Mouse (Mus musculus) forebrain, embryonic 12.5 days (tissue): ENCODE results near the gene 4930432M17Rik. TPM values are rescaled to one million over a fixed set of nuclear protein-coding genes. Genes with fewer than 3 reads are reported as not detected.

ENCODE experiments used
- ATAC-seq: fragments of 200-750 bp; cut with Nextera tagmentation; 2 replicates; pipeline ENCODE4 v1.8.0; 2017; ENCODE audit warnings: moderate TSS enrichment; ENCODE audit not compliant: low FRiP score
- H3K27ac ChIP-seq: fragments of 300-500 bp; sonication (generic); 2 replicates; pipeline ENCODE4 v1.5.1; 2016; ENCODE audit warnings: mild to moderate bottlenecking
- H3K27me3 ChIP-seq: fragments of 300-500 bp; sonication (generic); 2 replicates; pipeline ENCODE4 v1.6.1; 2016; ENCODE audit warnings: mild to moderate bottlenecking
- H3K36me3 ChIP-seq: fragments of 300-500 bp; sonication (generic); replicated peaks from 2 replicates; pipeline ENCODE4 v1.6.1; 2016; ENCODE audit warnings: mild to moderate bottlenecking
- H3K4me1 ChIP-seq: fragments of 300-500 bp; sonication (generic); 2 replicates; pipeline ENCODE4 v1.6.1; 2016
- H3K4me2 ChIP-seq: fragments of 300-500 bp; sonication (generic); 2 replicates; pipeline ENCODE4 v1.6.1; 2016; ENCODE audit warnings: mild to moderate bottlenecking, moderate library complexity
- H3K4me3 ChIP-seq: fragments of 300-500 bp; sonication (generic); replicated peaks from 2 replicates; pipeline ENCODE4 v1.5.1; 2016; ENCODE audit warnings: mild to moderate bottlenecking
- H3K9ac ChIP-seq: fragments of 300-500 bp; sonication (generic); 2 replicates; pipeline ENCODE4 v1.6.1; 2016; ENCODE audit warnings: mild to moderate bottlenecking
- H3K9me3 ChIP-seq: fragments of 300-500 bp; sonication (generic); 2 replicates; pipeline ENCODE4 v1.6.1; 2016
- WGBS: fragments of 180-500 bp; shearing (Covaris S2); methylation state at CpG from one replicate; pipeline ENCODE4 v1.1.7; 2016; 5-methylcytosine and 5-hydroxymethylcytosine counted together
- polyA plus RNA-seq: library from polyadenylated mRNA; unstranded; fragments of >200 nt; fragmentation: Nextera tagmentation; extraction: Ambion mirVana; gene quantifications from 2 replicates; pipeline ENCODE4 v1.2.1, GENCODE M21; 2016

4930432M17Rik gene
- polyA plus RNA-seq, 1 experiment from 2014 or later, result not detected

GRCm38 (mm10) chr3:121680187-121680586, 9.6 kb downstream of the 4930432M17Rik start:
- Histone ChIP-seq H3K27ac (no peak overlapping the region), H3K9me3 (no peaks in the 10 kb centered on the region), H3K4me2 (no peak overlapping the region), H3K4me3 (no peak overlapping the region), H3K36me3 (no peaks in the 10 kb centered on the region), H3K9ac (no peak overlapping the region), H3K4me1 (peaks cover 16% of the 10 kb centered on the region), H3K27me3 (no peaks in the 10 kb centered on the region)
- WGBS, result 90% methylated on average over 3 of the region's 3 CpGs
- no peak for ATAC-seq

- Histone ChIP-seq H3K9me3 (no peaks in the 10 kb centered on the region), H3K36me3 (no peaks in the 10 kb centered on the region), H3K4me3 (no peak overlapping the region), H3K4me1 (peaks cover 29% of the 10 kb centered on the region), H3K27me3 (no peaks in the 10 kb centered on the region), H3K9ac (no peak overlapping the region), H3K27ac (no peak overlapping the region), H3K4me2 (no peak overlapping the region)
- WGBS, result 90% methylated on average over 10 of the region's 10 CpGs
- no peak for ATAC-seq
Observed at GRCm38 (mm10) chr3:121682439-121683411, 12.2 kb downstream of the 4930432M17Rik start.

- H3K4me1 ChIP-seq, result peaks cover 14% of the 10 kb centered on the region
- no peak overlapping the region for H3K4me2 ChIP-seq
- no peak overlapping the region for H3K4me3 ChIP-seq
- H3K9ac ChIP-seq, result no peak overlapping the region
- H3K9me3 ChIP-seq, result no peaks in the 10 kb centered on the region
- H3K36me3 ChIP-seq, result no peaks in the 10 kb centered on the region
- H3K27ac ChIP-seq, result no peak overlapping the region
- WGBS, result 81% methylated on average over 4 of the region's 4 CpGs
- no peaks in the 10 kb centered on the region for H3K27me3 ChIP-seq
- no peak for ATAC-seq
Observed at GRCm38 (mm10) chr3:121684552-121684951, 14.0 kb downstream of the 4930432M17Rik start.

GRCm38 (mm10) chr3:121684963-121685362, 14.4 kb downstream of the 4930432M17Rik start:
- H3K9me3 ChIP-seq, result no peaks in the 10 kb centered on the region
- peaks cover 12% of the 10 kb centered on the region; the same call in 1 of the 2 replicates for H3K4me1 ChIP-seq
- no peak overlapping the region for H3K4me2 ChIP-seq
- H3K27ac ChIP-seq, result no peak overlapping the region
- H3K9ac ChIP-seq, result no peak overlapping the region
- H3K4me3 ChIP-seq, result no peak overlapping the region
- 88% methylated on average over 4 of the region's 4 CpGs for WGBS
- no peaks in the 10 kb centered on the region for H3K27me3 ChIP-seq
- no peaks in the 10 kb centered on the region for H3K36me3 ChIP-seq
- ATAC-seq, result no peak

- ATAC-seq, result peak; percentile 34; the same call in 1 of the 2 replicates
- H3K9ac ChIP-seq, result no peak overlapping the region
- H3K9me3 ChIP-seq, result no peaks in the 10 kb centered on the region
- no peak overlapping the region for H3K4me3 ChIP-seq
- 0 out of 2 replicates have a peak overlapping the region, but pooled peaks have one; percentile 16 for H3K27ac ChIP-seq
- H3K4me1 ChIP-seq, result peaks cover 12% of the 10 kb centered on the region; the same call in 1 of the 2 replicates
- 50% methylated on average over 1 of the region's 1 CpGs for WGBS
- H3K27me3 ChIP-seq, result no peaks in the 10 kb centered on the region
- no peaks in the 10 kb centered on the region for H3K36me3 ChIP-seq
- H3K4me2 ChIP-seq, result no peak overlapping the region
Observed at GRCm38 (mm10) chr3:121685985-121686384, 15.4 kb downstream of the 4930432M17Rik start.

GRCm38 (mm10) chr3:121686408-121686911, 15.9 kb downstream of the 4930432M17Rik start:
- H3K4me1 ChIP-seq, result peaks cover 12% of the 10 kb centered on the region; the same call in 1 of the 2 replicates
- H3K4me3 ChIP-seq, result no peak overlapping the region
- H3K4me2 ChIP-seq, result no peak overlapping the region
- H3K27ac ChIP-seq, result 0 out of 2 replicates have a peak overlapping the region, but pooled peaks have one; percentile 16
- peak; percentile 86; the same call in 1 of the 2 replicates for ATAC-seq
- H3K27me3 ChIP-seq, result no peaks in the 10 kb centered on the region
- H3K36me3 ChIP-seq, result no peaks in the 10 kb centered on the region
- 53% methylated on average over 4 of the region's 4 CpGs for WGBS
- H3K9ac ChIP-seq, result no peak overlapping the region
- no peaks in the 10 kb centered on the region for H3K9me3 ChIP-seq

- H3K4me2 ChIP-seq, result no peak overlapping the region
- 85% methylated on average over 3 of the region's 3 CpGs for WGBS
- H3K4me3 ChIP-seq, result no peak overlapping the region
- no peak overlapping the region for H3K27ac ChIP-seq
- ATAC-seq, result no peak
- H3K36me3 ChIP-seq, result no peaks in the 10 kb centered on the region
- H3K9me3 ChIP-seq, result no peaks in the 10 kb centered on the region
- no peak overlapping the region for H3K9ac ChIP-seq
- H3K27me3 ChIP-seq, result 0 out of 2 replicates have a peak, but pooled peaks cover 3% of the 10 kb centered on the region
- peaks cover 12% of the 10 kb centered on the region; the same call in 1 of the 2 replicates for H3K4me1 ChIP-seq
Observed at GRCm38 (mm10) chr3:121687741-121688140, 17.2 kb downstream of the 4930432M17Rik start.

GRCm38 (mm10) chr3:121689029-121689428, 18.5 kb downstream of the 4930432M17Rik start:
- WGBS, result 86% methylated on average over 5 of the region's 5 CpGs
- H3K27me3 ChIP-seq, result peaks cover 3% of the 10 kb centered on the region; the same call in 1 of the 2 replicates
- ATAC-seq, result no peak
- no peak overlapping the region for H3K4me3 ChIP-seq
- H3K9me3 ChIP-seq, result no peaks in the 10 kb centered on the region
- no peaks in the 10 kb centered on the region for H3K36me3 ChIP-seq
- no peak overlapping the region for H3K4me2 ChIP-seq
- no peak overlapping the region for H3K9ac ChIP-seq
- H3K27ac ChIP-seq, result no peak overlapping the region
- H3K4me1 ChIP-seq, result peaks cover 12% of the 10 kb centered on the region; the same call in 1 of the 2 replicates

- H3K9ac ChIP-seq, result no peak overlapping the region
- 94% methylated on average over 3 of the region's 3 CpGs for WGBS
Observed at GRCm38 (mm10) chr3:121689697-121690096, 19.1 kb downstream of the 4930432M17Rik start.

GRCm38 (mm10) chr3:121693001-121693730, 22.6 kb downstream of the 4930432M17Rik start:
- no peak overlapping the region for H3K27ac ChIP-seq
- H3K27me3 ChIP-seq, result peaks cover 3% of the 10 kb centered on the region; the same call in 1 of the 2 replicates
- no peak overlapping the region for H3K4me3 ChIP-seq
- no peak overlapping the region for H3K9ac ChIP-seq
- no peak overlapping the region for H3K4me2 ChIP-seq
- no peaks in the 10 kb centered on the region for H3K9me3 ChIP-seq
- WGBS, result 84% methylated on average over 13 of the region's 13 CpGs
- H3K4me1 ChIP-seq, result no peaks in the 10 kb centered on the region
- ATAC-seq, result no peak
- no peaks in the 10 kb centered on the region for H3K36me3 ChIP-seq

More at GRCm38 (mm10) chr3:121689697-121690096, 19.1 kb downstream of the 4930432M17Rik start:
- Histone ChIP-seq H3K27ac (no peak overlapping the region), H3K27me3 (peaks cover 3% of the 10 kb centered on the region; the same call in 1 of the 2 replicates), H3K4me3 (no peak overlapping the region), H3K9me3 (no peaks in the 10 kb centered on the region), H3K4me1 (peaks cover 12% of the 10 kb centered on the region; the same call in 1 of the 2 replicates), H3K4me2 (no peak overlapping the region), H3K36me3 (no peaks in the 10 kb centered on the region)
- ATAC-seq, result no peak

- Histone ChIP-seq H3K36me3 (no peaks in the 10 kb centered on the region), H3K9ac (no peak overlapping the region), H3K27ac (no peak overlapping the region), H3K4me3 (no peak overlapping the region), H3K4me2 (no peak overlapping the region), H3K9me3 (no peaks in the 10 kb centered on the region), H3K27me3 (peaks cover 3% of the 10 kb centered on the region; the same call in 1 of the 2 replicates), H3K4me1 (no peaks in the 10 kb centered on the region)
- WGBS, result 93% methylated on average over 5 of the region's 5 CpGs
- no peak for ATAC-seq
Observed at GRCm38 (mm10) chr3:121693746-121694145, 23.2 kb downstream of the 4930432M17Rik start.

- H3K9ac ChIP-seq, result no peak overlapping the region
- no peak overlapping the region for H3K4me2 ChIP-seq
- H3K27me3 ChIP-seq, result peaks cover 3% of the 10 kb centered on the region; the same call in 1 of the 2 replicates
- H3K4me1 ChIP-seq, result peaks cover 32% of the 10 kb centered on the region
- H3K9me3 ChIP-seq, result no peaks in the 10 kb centered on the region
- H3K27ac ChIP-seq, result no peak overlapping the region
- ATAC-seq, result no peak
- H3K36me3 ChIP-seq, result no peaks in the 10 kb centered on the region
- WGBS, result 89% methylated on average over 7 of the region's 7 CpGs
- H3K4me3 ChIP-seq, result no peak overlapping the region
Observed at GRCm38 (mm10) chr3:121697169-121697568, 26.6 kb downstream of the 4930432M17Rik start.
